Mouse (Mus musculus) lung, postnatal 36 days (tissue): ENCODE data around the gene Arl5a.

Experiments
- DNase-seq: peaks from one replicate; pipeline ENCODE4 v3.0.0; 2022; ENCODE audit warnings: mixed read lengths

Gene Arl5a

GRCm38 (mm10) chr2:52359722-52360121 lies 65.0 kb downstream of the Arl5a start:
- DNase-seq, result no peak

- no peak for DNase-seq
These were observed 66.5 kb downstream of the Arl5a start for GRCm38 (mm10) chr2:52358156-52358555.

- no peak for DNase-seq
These were observed 73.7 kb downstream of the Arl5a start for GRCm38 (mm10) chr2:52351029-52351428.
